Mouse (Mus musculus) neutrophil, adult 65 days (primary cell): Measurements from ENCODE around the gene Tgoln1. TPM values are rescaled to one million over a fixed set of nuclear protein-coding genes. Genes with fewer than 3 reads are reported as not detected.

Experiments
- total RNA-seq: library from RNA; stranded (reverse); gene quantifications from 2 replicates; pipeline ENCODE4 v1.2.4, GENCODE M21; 2023

Gene Tgoln1
- total RNA-seq, result 139 and 180 TPM in 2 replicates

GRCm38 (mm10) chr6:72616643-72617288, at the start of gene Tgoln1:
Gene Tgoln1, minus strand, starts transcription at chr6:72617000.

GRCm38 (mm10) chr6:72597956-72598753, 18.6 kb downstream of the Tgoln1 start, which contains the start of the genes Elmod3 and Retsat:
Gene Elmod3, minus strand, starts transcription at chr6:72598413.
Gene Retsat, plus strand, starts transcription at chr6:72598475.

Other genes with a start within 250 kb of the Tgoln1 start
- 37.2 and 50.9 TPM in 2 replicates for gene Vamp5, start 236.5 kb downstream of the Tgoln1 start, total RNA-seq
- gene Vamp8, start 226.3 kb downstream of the Tgoln1 start, total RNA-seq, result 222 and 223 TPM in 2 replicates
- gene Ggcx, start 202.7 kb downstream of the Tgoln1 start, total RNA-seq, result 5.1 and 7.4 TPM in 2 replicates
- 78.9 and 102 TPM in 2 replicates for gene Mat2a, start 177.4 kb downstream of the Tgoln1 start, total RNA-seq
- not detected in 2 replicates for gene Sh2d6, start 95.3 kb downstream of the Tgoln1 start, total RNA-seq
- 272 and 314 TPM in 2 replicates for gene Capg, start 72.6 kb downstream of the Tgoln1 start, total RNA-seq
- gene Elmod3, start 18.6 kb downstream of the Tgoln1 start, total RNA-seq, result 4.2 and 4.7 TPM in 2 replicates
- 9.2 and 15.9 TPM in 2 replicates for gene Retsat, start 18.5 kb downstream of the Tgoln1 start, total RNA-seq
- gene Tcf7l1, start 172.3 kb upstream of the Tgoln1 start, total RNA-seq, result 0.35 TPM in 1 of 2 replicates, not detected in the other